Mouse (Mus musculus): ENCODE measurements around the gene Gad1. TPM values are rescaled to one million over a fixed set of nuclear protein-coding genes. Genes with fewer than 3 reads are reported as not detected.

Gene Gad1
- total RNA-seq, 2 experiments from 2014 or later = 228 TPM

Other genes starting within 250 kb of the Gad1 start
- gene Sp5, start 78.1 kb upstream of the Gad1 start, total RNA-seq (2021) = 1 to 10 TPM in 1 of 2 experiments, under 1 TPM in 1; 0.97 to 1.1 TPM
- gene Erich2, start 44.3 kb upstream of the Gad1 start, total RNA-seq (2021) = 1 to 10 TPM; 1.0 to 1.1 TPM
- gene Gorasp2, start 108.5 kb downstream of the Gad1 start, total RNA-seq (2021) = 100 to 1,000 TPM in 1 of 2 experiments, 10 to 100 TPM in 1; 93.7 to 102 TPM
- gene Gm26558, start 109.0 kb downstream of the Gad1 start, total RNA-seq (2021) = under 1 TPM in 1 of 2 experiments, not detected in 1; 0.40 TPM

Data from left cerebral cortex, postnatal 14 days (tissue).